Mouse (Mus musculus) gastrocnemius, postnatal 4 days (tissue): ENCODE data around the gene Glb1. TPM values are rescaled to one million over a fixed set of nuclear protein-coding genes. Genes with fewer than 3 reads are reported as not detected.
A peak's percentile ranks its signal among the peaks of the same experiment; 100 is the strongest.
"Not testable (repeated sequence)": the region's sequence is repeated elsewhere in the genome, so short reads cannot be mapped to it uniquely, and the experiment has no call there.

ENCODE experiments used
- DNase-seq, 2 experiments: peaks; one replicate each; pipeline ENCODE4 v3.0.0; 2021 to 2022; ENCODE audit warnings: low spot score in 2 of 2, mixed read lengths in 2 of 2
- long read RNA-seq, 2 experiments: library from polyadenylated mRNA; stranded (forward); transcript quantifications; one replicate each; pipeline ENCODE4 v2.0.0; 2021
- total RNA-seq, 2 experiments: library from RNA; stranded (reverse); gene quantifications; 2 replicates each; pipeline ENCODE4 v1.2.3; 2021

Gene Glb1
- total RNA-seq, result 10 to 100 TPM; 16.3 to 20.1 TPM
- long read RNA-seq, experiment 1, transcript Glb1-201 (16 exons, 2,396 nt), result major isoform, 26 of 44 reads
- long read RNA-seq, experiment 1, partial matches to known transcripts, result 14 of 44 reads
- long read RNA-seq, experiment 1, other reads (novel, unspliced or antisense), result 4 of 44 reads
- long read RNA-seq, experiment 2, transcript Glb1-201 (16 exons, 2,396 nt), result major isoform, 26 of 36 reads
- long read RNA-seq, experiment 2, partial matches to known transcripts, result 6 of 36 reads
- long read RNA-seq, experiment 2, other reads (novel, unspliced or antisense), result 4 of 36 reads

DNA sequence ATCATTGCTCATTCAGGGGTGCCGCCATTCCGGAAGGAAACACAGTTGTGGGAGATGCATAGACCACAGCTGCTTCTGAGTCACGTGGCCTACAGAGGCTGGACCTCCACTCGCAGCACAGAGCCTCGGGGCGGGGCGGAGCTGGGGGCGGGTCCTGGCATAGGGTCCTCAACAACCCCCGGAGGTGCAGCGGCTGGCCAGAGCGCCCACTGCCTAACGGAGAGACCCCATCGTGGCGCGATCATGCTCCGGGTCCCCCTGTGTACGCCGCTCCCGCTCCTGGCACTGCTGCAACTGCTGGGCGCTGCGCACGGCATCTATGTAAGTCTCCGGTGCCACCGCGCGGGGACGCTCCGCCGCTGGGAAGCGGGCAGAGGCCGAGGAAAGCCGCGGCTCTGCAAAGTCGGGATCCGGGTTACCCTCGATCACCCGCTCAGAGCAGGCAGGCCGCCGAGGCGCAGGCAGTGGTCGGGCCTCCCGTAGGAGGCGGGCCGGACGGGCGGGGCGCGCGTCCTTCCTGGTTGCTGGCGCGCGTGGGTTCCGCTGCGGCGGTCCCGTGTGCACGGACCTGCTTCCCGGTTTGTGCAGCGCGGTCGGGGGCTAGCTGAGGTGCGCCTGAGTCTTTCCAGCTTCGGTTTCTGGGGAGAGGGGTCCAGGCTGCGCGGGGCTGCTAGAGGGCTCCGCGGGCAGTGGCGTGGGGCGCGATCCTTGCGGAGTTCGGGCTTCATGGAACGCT lies at the start of gene Glb1, which contains the start of gene Tmppe:
Gene Glb1, plus strand, starts transcription at position 128 of the 736 bp plus-strand sequence.
Gene Tmppe, plus strand, starts transcription at position 157 of the 736 bp plus-strand sequence.
- DNase-seq, result peak; percentile 70 to 85

DNA sequence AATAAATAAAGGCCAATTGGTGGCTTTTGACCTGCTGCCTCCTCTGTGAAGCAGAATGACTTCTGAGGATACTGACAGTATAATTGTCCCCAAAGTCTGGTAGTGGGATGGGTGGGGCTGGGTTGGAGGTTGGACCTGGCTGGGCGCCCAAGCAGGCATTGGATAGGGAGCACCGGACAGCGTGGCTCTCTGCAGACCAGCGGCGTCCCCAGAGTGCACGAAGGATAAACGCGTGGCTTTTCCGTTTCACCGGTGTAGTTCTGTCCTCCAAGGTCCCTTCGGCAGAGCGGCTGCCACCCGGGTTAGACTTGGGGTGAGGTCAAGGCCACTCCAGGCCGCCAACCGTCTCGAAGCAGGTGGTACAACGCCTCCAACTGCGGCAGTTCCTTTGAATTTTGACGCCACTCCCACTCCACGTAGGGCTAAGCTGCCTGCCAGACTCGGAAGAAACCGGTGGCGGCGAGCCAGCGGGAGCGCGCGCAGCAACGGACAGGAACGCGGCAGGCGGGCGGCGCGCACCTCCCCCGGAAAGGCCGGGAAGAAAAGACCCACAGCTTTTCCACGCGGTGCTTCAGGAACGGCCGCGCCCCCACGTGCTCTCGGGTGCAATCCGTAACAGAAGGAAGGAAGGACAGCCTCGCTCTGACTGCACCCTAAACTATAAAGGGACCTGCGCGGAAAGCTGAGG lies 32.9 kb upstream of the Glb1 start:
- peak; percentile 62 to 76 for DNase-seq

DNA sequence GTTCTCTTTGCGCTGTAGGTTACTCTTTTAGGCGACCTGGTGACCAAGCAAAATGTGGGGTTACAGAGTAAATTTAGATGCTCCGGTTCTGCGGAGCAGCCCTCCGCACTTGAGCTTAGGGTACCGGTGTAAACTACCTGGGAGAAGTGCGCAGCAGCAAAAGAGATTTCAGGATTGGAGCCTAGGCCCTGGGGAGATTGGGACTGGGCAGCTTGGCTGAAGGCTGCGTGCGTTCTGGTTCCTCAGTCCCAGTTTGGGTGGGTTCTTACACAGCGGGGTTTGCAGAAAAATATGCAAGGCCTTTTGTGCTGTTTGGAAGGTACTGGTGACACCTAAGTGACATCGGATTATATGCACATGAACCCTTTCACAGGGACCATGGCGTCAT lies 32.4 kb upstream of the Glb1 start:
- DNase-seq, result no peak

DNA sequence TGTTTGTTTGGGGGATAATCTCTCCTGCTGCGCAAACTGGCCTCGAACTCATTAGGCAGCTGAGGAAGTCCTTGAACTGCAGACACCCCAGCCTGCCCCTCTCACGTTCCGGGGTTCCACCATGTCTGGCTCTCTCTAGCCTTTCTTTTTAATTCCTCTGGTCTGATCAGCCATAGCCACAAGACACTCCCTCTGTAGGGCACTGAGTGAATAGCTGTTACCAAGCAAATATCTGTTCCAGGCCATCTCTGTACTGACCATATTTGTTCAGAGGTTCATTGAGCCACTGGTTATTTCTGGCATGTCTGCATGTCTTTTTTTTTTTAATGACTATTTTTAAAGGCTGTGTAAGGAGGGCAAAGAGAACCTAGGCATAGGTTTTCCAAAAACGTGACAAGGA lies 31.5 kb upstream of the Glb1 start:
- DNase-seq, result not testable (repeated sequence)

DNA sequence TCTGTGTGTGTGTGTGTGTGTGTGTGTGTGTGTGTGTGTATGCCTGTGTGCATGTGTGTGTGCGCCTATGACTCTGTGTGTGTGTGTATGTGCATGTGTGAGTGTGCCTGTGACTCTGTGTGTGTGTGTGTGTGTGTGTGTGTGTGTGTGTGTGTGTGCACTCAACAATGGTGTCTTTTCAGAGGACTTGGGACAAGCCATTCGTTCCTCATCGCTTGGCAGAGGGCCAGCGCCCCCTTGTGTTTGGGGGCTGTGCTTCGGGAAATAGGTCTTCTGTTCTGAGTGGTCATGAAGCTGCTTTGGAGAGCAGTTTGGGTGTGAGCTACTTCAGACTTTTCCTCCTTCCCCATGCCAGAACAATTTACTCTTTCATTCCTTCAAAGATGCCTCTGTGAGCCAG lies 29.2 kb upstream of the Glb1 start:
- DNase-seq, result not testable (repeated sequence)

DNA sequence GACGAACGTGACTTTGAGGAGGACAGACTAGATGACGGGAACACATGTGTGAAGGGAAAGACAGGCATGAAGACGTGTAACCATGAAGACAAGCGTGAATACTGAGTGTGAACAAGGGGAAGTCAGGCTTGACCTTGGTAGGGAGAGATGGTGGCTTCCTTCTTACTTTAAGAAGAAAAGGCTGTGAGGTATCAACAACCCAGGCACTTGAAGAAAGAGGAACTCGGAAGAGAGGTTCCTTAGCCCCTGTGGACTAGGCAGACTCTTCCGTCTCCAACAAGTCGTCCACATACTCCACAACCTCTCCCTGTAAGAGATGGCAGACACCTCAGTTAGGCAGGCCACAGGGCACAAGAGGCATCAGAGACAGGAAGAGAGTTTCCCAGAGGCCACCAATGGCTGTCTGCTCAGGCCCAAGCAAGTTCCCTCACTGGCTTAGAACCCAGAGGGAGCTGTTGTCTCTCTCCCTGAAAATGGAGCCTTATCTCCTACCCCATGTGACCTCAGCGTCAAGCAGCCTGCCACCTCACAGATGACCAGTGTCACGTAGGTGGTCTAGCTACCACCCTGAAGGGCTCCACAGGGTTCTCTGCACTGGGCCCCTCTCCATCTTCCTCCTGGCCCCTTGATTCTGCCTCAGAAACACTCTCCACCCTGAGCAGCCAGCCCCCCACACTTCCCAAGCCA lies 25.5 kb upstream of the Glb1 start:
- no peak for DNase-seq

DNA sequence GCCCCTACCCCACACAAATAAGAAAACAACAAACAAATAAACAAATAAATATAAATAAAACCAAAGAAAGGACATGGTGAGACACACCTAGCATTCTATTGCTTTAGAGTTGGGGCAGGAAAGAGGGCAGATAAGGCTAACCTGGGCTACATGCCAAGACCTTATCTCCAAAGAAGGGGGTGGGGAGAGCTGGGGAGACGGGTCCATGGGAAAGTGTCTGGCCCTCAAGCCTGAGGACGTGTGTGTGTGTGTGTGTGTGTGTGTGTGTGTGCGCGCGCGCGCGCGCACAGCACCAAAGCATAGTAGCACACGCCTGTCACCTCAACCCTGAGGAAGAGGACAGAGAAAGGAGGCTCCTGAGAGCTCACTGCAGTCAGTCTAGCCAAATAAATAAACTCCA lies 23.7 kb upstream of the Glb1 start:
- DNase-seq, result no peak

DNA sequence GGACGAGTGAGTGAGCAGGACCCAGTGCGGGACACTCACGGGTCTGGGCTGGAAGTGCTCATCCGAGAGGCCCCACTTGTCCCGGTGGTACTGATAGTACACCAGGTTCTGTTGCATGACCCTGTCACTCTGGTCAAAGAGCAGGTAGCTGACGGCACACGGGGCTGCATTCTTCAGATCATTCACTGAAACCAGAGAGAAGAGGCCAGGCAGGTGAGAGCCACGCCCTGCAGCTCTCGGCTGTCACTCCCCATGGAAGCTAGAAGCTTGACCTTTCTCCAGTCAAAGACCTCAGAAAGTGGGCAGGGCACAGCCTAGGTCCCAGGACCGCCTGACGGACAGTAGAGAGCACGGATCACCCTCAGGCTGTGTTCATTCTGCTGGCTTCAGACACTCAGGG lies 21.0 kb upstream of the Glb1 start:
- DNase-seq, result no peak

DNA sequence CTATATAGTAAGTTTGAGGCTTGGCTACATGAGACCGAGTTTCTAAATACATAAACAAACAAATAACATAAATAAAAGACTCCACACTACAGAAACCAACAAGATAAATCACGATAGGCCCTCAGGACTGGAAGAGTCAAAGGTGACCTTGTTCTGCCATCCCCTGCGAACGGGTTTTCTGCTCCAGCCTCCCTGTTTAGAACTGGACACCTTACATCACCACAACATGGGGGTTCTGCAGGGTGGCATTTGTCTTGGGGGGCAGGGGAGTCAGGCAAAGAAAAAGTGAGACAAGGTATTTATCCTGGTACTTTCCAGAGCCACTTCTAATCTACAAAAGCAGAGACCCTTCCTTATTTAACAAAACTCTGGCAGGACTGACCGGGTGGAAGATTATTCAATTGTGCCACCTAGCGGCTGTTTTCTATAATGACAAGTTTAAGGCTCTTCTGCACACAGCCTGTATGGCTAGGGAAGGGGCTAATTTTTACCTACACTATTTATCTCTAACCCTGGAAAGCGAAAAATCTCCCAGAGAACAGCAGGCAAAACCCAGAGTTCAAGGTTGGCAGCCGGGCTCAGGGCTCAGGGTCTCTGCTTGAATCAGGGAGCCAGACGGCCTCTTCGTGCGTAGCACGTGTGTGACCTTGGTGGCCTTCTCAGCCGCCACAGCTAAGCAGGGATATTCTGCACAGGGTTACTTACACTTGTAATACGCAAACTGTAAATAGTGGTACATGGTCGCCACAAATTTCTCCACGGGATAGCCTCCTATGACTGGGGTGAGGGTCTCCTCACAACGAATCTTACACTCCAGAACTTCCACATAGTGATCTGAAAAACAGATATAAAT lies 19.8 kb upstream of the Glb1 start:
- no peak for DNase-seq

DNA sequence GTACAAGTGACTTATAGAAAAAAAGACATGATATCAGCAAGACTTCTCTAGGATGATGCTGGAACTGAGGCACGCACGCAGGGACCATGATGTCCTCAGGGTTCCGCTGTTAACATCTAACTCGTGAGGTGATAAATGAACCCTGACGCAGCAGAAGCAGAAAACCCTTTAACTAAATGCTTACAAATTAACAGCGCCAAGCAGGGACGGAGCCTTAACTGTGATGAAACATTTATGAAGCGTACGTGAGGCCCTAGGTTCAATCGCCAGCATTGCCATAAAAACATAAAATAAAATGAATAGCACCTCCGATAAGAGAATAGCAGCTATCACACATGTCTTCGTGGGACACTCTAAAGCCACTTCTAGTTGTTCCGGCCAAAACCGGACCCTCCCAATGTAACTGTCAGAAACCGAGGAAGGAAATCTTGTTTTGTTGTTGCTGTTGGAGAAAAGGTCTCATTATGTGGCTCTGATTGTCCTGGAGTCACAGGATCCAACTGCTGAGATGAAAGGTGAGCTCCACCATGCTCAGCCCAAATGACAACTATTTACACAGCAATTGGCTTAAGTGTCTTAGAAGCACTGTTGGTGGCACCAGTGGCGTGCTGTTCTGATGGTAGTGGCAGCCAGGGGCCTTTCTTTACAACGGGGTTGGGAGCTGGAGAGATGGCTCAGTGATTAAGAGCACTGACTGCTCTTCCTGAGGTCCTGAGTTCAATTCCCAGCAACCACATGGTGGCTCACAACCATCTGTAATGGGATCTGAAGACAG lies 17.8 kb upstream of the Glb1 start:
- DNase-seq, result no peak

DNA sequence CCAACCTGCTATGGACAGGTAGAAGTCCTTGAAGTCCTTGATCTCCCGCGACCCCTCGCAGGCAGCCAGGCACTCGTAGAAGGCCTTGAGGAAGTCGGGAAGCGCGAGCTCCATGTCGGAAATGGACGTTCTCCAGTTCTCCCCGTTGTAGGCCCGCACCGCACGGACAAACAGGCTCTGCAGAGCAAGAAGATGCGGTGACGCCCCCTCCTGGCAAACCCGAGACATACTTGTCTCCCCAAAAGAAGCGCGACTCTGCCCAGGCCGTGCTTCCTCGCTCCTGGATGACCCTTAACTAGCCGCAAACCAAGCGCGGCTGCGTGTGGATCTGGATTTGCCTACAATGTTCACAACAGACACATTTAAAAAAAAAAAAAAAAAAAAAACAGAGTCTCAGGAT lies 16.2 kb upstream of the Glb1 start:
- no peak for DNase-seq

DNA sequence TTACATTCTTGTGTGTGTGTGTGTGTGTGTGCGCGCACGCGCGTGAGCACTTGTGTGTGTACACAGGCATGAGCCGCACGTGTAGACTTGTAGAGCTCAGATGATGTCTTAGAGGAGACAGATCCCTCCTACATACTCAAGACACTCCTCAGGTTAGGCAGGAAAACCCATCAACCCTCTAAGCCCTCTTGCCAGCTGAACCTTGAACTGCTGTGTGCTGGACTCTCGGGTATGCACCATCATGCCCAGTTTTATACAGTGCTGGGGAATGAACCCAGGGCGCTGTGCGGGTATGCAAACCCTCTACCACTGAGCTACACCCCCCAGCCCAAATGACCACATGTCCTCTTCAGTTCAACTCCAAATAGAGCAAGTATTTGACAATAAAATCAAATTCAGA lies 15.7 kb upstream of the Glb1 start:
- DNase-seq, result no peak

DNA sequence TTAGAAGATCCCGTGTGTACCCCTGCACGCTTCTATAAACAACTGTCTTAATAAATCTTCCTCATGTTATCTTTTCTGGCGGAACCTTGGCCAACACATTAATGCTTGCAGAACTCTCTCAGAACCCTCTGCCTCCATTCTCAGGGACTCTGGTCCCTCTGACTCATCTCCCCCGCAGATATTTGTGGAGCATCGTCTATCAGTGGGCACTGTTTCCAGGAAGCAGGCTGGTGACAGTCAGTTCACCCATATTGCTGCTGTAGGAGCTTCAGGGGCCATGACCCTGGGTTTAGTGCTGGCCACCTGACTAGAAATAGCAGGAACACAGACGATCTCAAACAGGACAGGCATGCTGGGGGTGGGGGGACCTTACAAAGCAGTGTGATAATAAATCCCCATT lies 13.8 kb upstream of the Glb1 start:
- no peak for DNase-seq

DNA sequence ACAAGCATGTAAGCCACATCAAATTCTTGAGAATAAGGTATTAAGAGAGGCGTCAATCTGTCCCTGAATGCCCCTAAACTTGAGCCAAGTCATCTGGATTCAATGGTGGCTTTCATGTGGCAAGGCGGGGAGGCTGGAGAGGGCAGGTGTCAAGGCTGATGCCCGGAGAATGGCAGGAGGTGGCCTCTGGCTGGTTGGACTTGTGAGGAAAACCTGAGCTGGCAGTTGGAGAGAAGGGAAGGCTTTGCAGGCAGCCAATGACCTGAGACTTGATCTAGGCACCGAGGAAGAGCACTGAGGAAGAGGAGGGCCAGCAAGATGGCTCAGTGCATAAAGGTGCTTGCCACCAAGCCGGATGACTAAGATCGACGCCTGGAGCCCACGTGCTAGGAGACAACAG lies 12.6 kb upstream of the Glb1 start:
- DNase-seq, result no peak

DNA sequence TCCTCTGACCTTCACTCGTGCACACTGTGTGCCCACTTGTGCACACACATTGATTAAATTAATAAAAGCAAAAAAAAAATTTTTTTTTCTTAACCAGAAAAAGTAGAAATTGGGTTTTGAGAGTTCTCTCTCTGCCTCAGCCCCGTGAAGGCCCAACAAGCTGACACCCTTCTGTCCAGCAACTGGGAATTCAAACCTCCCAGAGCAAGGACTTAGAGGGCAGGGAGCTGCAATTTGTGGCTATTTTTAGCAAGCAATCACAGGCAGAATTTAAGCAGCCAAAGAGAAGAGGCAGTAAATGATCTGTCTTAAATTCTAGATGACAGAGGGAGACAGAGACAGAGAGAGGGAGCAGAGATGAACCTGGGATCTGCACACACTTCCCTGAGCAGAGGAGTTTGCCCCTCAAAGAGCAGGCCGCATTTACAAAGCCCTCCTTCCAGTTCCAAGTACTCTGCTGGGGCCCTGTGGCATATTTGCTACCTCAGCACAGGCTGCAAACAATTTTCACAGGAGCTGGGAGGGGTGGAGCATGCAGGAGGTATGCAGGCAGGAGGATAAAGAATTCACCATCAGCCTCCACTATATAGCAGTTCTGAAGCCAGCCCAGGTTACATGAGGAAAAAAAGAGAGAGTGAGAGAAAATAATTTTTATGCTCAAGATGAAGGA lies 12.0 kb upstream of the Glb1 start:
- DNase-seq, result no peak

DNA sequence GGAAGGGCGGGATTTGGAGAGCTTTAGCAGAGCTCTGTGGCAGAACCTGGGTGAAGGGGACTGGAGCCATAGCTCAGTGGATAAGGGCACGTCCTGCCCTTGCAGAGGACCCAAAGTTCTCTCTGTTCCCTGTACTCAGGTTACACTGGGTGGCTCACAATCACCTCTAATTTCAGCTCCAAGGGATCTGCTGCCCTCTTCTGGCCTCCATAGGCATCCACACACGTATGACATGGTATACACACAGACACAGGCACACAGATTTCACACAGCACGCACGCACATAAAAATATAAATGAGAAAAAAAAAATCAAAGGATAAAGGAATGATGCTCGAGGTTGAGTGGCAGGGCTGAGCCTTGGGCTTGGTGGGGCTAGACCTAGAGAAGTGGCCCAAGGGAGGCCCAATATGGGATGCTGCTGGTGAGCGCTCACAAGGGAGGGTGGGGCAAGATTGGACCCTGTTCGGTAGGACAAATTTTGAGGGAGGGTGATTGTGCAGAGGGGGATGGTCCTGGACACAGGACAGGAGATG lies 11.4 kb upstream of the Glb1 start:
- no peak for DNase-seq

DNA sequence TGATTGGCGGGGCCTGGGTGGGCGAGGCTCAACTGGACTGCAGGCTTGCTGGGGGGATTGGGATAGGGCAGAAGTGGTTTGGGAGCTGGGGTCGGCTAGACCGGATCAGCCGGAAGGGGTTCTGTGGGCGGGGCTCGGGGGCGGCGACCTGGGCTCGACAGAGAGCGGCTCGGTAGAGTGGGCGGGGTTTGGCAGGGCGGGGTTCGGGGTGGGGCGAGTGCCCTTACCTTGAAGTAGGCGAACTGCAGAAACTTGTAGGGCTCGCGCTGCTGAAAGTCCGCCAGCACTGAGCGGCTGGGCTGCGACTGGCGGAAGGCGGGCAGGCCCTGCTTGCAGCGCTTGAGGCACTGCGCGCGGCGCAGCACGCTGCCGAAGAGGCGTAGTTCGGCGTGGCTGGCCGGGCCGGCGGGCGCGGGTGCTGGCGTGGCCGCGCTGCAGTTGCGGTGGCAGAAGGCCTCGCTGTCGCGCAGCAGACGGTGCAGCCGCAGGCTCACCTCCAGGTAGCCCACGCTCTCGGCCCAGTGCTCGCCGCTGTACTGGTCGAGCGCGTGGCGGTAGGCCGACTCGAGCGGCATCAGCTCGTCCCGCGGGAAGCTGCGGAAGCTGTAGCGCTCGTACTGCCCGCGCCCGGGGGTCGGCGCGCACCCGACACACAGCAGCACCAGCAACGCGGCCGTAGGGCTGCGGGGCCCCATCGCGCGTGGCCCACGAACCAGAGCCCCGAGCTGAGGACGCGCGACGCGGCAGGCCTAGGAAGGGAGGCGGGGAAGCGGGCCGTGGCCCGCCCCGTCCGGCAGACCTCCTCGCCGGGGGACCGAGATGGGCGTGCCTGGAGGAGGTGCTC lies 10.7 kb upstream of the Glb1 start, which contains the start of gene Crtap:
Gene Crtap, minus strand, starts transcription at position 771 of the 844 bp plus-strand sequence.
- peak; percentile 51 to 71 for DNase-seq

DNA sequence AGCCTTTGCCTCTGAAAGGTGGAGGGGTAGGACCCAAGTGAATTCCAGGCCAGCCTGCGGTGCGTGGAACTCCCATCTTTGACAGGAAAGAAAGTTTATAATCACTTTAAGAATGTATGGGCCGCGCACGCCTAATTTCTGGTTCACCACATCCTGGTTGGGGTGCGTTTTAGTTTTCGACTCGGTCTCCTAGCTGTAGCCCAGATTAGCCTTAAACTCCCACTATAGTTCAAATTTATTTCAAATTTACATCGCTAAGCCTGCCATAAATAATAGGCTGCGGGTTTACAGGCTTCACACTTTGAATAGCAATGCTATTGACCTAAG lies 10.2 kb upstream of the Glb1 start:
- DNase-seq, result no peak
